Mouse (Mus musculus) CH12.LX (cell line): ENCODE results near the gene Slc6a18. TPM values are rescaled to one million over a fixed set of nuclear protein-coding genes. Genes with fewer than 3 reads are reported as not detected.

Experiments
- DNase-seq: peaks from one replicate; pipeline ENCODE4 v3.0.0-alpha.2; 2013; ENCODE audit errors: extremely low read depth
- H3K27ac ChIP-seq: 2 replicates; pipeline ENCODE4 v1.5.1; 2012; ENCODE audit warnings: low read depth, mild to moderate bottlenecking, control low read depth, moderate library complexity; ENCODE audit not compliant: insufficient read depth
- H3K27me3 ChIP-seq: replicated peaks from 2 replicates; pipeline ENCODE3; 2012; ENCODE audit warnings: inconsistent platforms
- H3K36me3 ChIP-seq, 2 experiments: replicated peaks in 1 of 2; 2 replicates each; pipeline versions ENCODE3 to v1.6.1; 2012; ENCODE audit warnings: inconsistent platforms in 1 of 2, low read length in 1 of 2, mild to moderate bottlenecking in 1 of 2, mixed read lengths in 1 of 2, moderate library complexity in 1 of 2; ENCODE audit not compliant: control insufficient read depth in 1 of 2, insufficient read depth in 1 of 2
- H3K4me1 ChIP-seq, 2 experiments: 2 replicates each; pipeline ENCODE4 v1.6.1; 2012; ENCODE audit warnings: inconsistent platforms in 1 of 2, moderate library complexity in 1 of 2; ENCODE audit not compliant: insufficient read depth in 2 of 2, control insufficient read depth in 1 of 2
- H3K4me2 ChIP-seq: 2 replicates; pipeline ENCODE4 v1.6.1; 2012; ENCODE audit warnings: low read depth, mild to moderate bottlenecking, control low read depth; ENCODE audit not compliant: poor library complexity, insufficient read depth, severe bottlenecking
- H3K4me3 ChIP-seq, 3 experiments: fragments of 150-350 bp in 1 of 3; sonication (generic) in 1 of 3; replicated peaks in 1 of 3; 2 replicates each; pipeline versions ENCODE3 to v1.5.1; 2011 to 2012; ENCODE audit warnings: low read depth in 2 of 3, low read length in 2 of 3, mild to moderate bottlenecking in 2 of 3, moderate library complexity in 2 of 3, control low read depth in 1 of 3, improper control_type of control experiment in 1 of 3, inconsistent platforms in 1 of 3, mixed read lengths in 1 of 3; ENCODE audit not compliant: poor library complexity in 1 of 3
- H3K79me2 ChIP-seq: replicated peaks from 2 replicates; pipeline ENCODE4 v1.6.1; 2012; ENCODE audit warnings: mild to moderate bottlenecking, moderate library complexity; ENCODE audit not compliant: control insufficient read depth, poor library complexity, insufficient read depth, severe bottlenecking; ENCODE audit errors: extremely low read depth
- H3K9ac ChIP-seq: 2 replicates; pipeline ENCODE4 v1.6.1; 2012; ENCODE audit warnings: low read depth, mild to moderate bottlenecking, control low read depth, moderate library complexity; ENCODE audit not compliant: insufficient read depth
- H3K9me3 ChIP-seq: replicated peaks from 2 replicates; pipeline ENCODE3; 2012; ENCODE audit warnings: low read length, inconsistent platforms, mixed read lengths
- BHLHE40 ChIP-seq: IDR thresholded peaks from 2 replicates; pipeline ENCODE4 v1.6.1; 2011; ENCODE audit warnings: mild to moderate bottlenecking, low read depth, low read length, improper control_type of control experiment
- CHD1 ChIP-seq: IDR thresholded peaks from 2 replicates; pipeline ENCODE4 v1.6.1; 2012; ENCODE audit warnings: low read depth, low read length, improper control_type of control experiment, inconsistent platforms
- E2F4 ChIP-seq: IDR thresholded peaks from 2 replicates; pipeline ENCODE4 v1.6.1; 2011; ENCODE audit warnings: low read depth, low read length, improper control_type of control experiment; ENCODE audit not compliant: insufficient replicate concordance
- EP300 ChIP-seq: IDR thresholded peaks from 2 replicates; pipeline ENCODE4 v1.6.1; 2011; ENCODE audit warnings: low read length, improper control_type of control experiment
- HCFC1 ChIP-seq: IDR thresholded peaks from 2 replicates; pipeline ENCODE4 v1.6.1; 2012; ENCODE audit warnings: low read depth, mild to moderate bottlenecking, inconsistent platforms, low read length, improper control_type of control experiment
- IRF4 ChIP-seq: IDR thresholded peaks from 2 replicates; pipeline ENCODE4 v1.6.1; 2014; ENCODE audit warnings: low read depth, mild to moderate bottlenecking, inconsistent platforms, low read length, improper control_type of control experiment
- JUN ChIP-seq: IDR thresholded peaks from 2 replicates; pipeline ENCODE4 v1.6.1; 2011; ENCODE audit warnings: low read depth, mild to moderate bottlenecking, low read length, improper control_type of control experiment, moderate library complexity; ENCODE audit not compliant: insufficient read depth
- JUND ChIP-seq: conservative IDR thresholded peaks from 2 replicates; pipeline ENCODE4 v1.6.1; 2011; ENCODE audit warnings: low read depth, low read length, improper control_type of control experiment
- KAT2A ChIP-seq: IDR thresholded peaks from 2 replicates; pipeline ENCODE4 v1.6.1; 2012; ENCODE audit warnings: low read length, improper control_type of control experiment, inconsistent platforms; ENCODE audit not compliant: insufficient replicate concordance
- MAX ChIP-seq: IDR thresholded peaks from 2 replicates; pipeline ENCODE4 v1.6.1; 2011; ENCODE audit warnings: low read length, improper control_type of control experiment
- MXI1 ChIP-seq: IDR thresholded peaks from 2 replicates; pipeline ENCODE4 v1.6.1; 2011; ENCODE audit warnings: mild to moderate bottlenecking, low read depth, low read length, improper control_type of control experiment
- MYC ChIP-seq: IDR thresholded peaks from 2 replicates; pipeline ENCODE4 v1.6.1; 2011; ENCODE audit warnings: low read depth, mild to moderate bottlenecking, improper control_type of control experiment, low read length
- NRF1 ChIP-seq: IDR thresholded peaks from 2 replicates; pipeline ENCODE4 v1.6.1; 2014; ENCODE audit warnings: low read depth, mild to moderate bottlenecking, inconsistent platforms, low read length, improper control_type of control experiment, moderate library complexity
- PAX5 ChIP-seq: IDR thresholded peaks from 2 replicates; pipeline ENCODE4 v1.6.1; 2012; ENCODE audit warnings: low read length, inconsistent platforms, mixed read lengths
- POLR2AphosphoS2 ChIP-seq: IDR thresholded peaks from 2 replicates; pipeline ENCODE4 v1.6.1; 2011; ENCODE audit warnings: low read depth, low read length, improper control_type of control experiment
- RAD21 ChIP-seq: IDR thresholded peaks from 2 replicates; pipeline ENCODE4 v1.6.1; 2011; ENCODE audit warnings: low read depth, mild to moderate bottlenecking, low read length, improper control_type of control experiment, moderate library complexity
- RCOR1 ChIP-seq: conservative IDR thresholded peaks from 2 replicates; pipeline ENCODE4 v1.6.1; 2012; ENCODE audit warnings: low read depth, mild to moderate bottlenecking, inconsistent platforms, low read length, improper control_type of control experiment
- USF1 ChIP-seq: IDR thresholded peaks from 2 replicates; pipeline ENCODE4 v1.6.1; 2014; ENCODE audit warnings: low read depth, mild to moderate bottlenecking, inconsistent platforms, low read length, improper control_type of control experiment
- ZC3H11A ChIP-seq: IDR thresholded peaks from 2 replicates; pipeline ENCODE4 v1.6.1; 2012; ENCODE audit warnings: low read depth, mild to moderate bottlenecking, inconsistent platforms, low read length, improper control_type of control experiment
- ZKSCAN1 ChIP-seq: IDR thresholded peaks from 2 replicates; pipeline ENCODE4 v1.6.1; 2012; ENCODE audit warnings: low read depth, inconsistent platforms, low read length, improper control_type of control experiment, borderline replicate concordance
- dilution Hi-C: fragments of 300-500 bp; cut with MboI; formaldehyde crosslinking; loops from 2 replicates; pipeline ENCODE4 v1.14.3; 2020; ENCODE audit warnings: low sequenced_read_pairs; ENCODE audit not compliant: extremely low pct_unique_long_range_greater_than_20kb, extremely low pct_ligation_motif_present
- in situ Hi-C: fragments of 300-500 bp; cut with MboI; formaldehyde crosslinking; loops from 3 replicates; pipeline ENCODE4 v1.14.3; 2019; ENCODE audit warnings: low sequenced_read_pairs, low pct_ligation_motif_present, low pct_unique_long_range_greater_than_20kb, mixed read lengths
- polyA plus RNA-seq: library from polyadenylated mRNA; unstranded; fragments of >175 nt; gene quantifications from 2 replicates; pipeline ENCODE4 v1.2.1, GENCODE M21; 2012; ENCODE audit warnings: low read depth; ENCODE audit not compliant: insufficient read length
- total RNA-seq, 2 experiments: library from RNA; depleted of rRNA; stranded (reverse); fragments of 300-350 nt in 1 of 2; fragments of >200 nt in 1 of 2; gene quantifications; 2 replicates each; pipeline ENCODE4 v1.2.3; 2012 to 2014

Slc6a18 gene
- total RNA-seq (2012; rRNA removed) (not detected in 2 replicates), total RNA-seq (2014; rRNA removed) (not detected in 2 replicates), polyA plus RNA-seq (not detected in 2 replicates)

DNA sequence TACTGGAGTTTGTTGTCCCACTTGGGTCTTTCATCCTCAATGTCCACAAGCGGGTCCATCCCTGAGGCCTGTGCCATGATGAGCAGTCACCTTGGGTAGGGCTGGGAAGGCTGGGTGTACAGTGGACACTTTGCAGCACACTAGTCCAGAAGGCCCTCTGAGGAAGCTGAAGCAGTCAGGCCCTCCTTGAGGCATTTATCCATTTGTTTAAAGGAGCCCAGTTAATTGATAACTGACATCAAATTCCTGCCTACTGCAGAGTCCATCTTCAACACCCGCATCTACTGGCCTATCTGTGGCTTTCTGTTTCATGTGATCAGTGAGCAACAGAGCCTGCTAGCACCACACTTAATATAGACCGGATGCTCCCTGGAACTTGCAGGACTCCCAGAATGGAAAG is at the start of gene Slc6a18:
Gene Slc6a18 (minus strand): TSS at position 171 of the 400 bp plus-strand sequence.
- no peaks in the 10 kb centered on the region for H3K79me2 ChIP-seq
- no peak within 1 kb of the TSS for H3K9ac ChIP-seq
- no peak within 1 kb of the TSS for H3K4me3 ChIP-seq
- 0 out of 4 replicates have a peak, but pooled peaks cover 2 to 4% of the 10 kb centered on the region in 2 experiments for H3K4me1 ChIP-seq
- H3K9me3 ChIP-seq, result no peaks in the 10 kb centered on the region
- dilution Hi-C loops, result no loop called here
- DNase-seq, result no peak
- H3K27me3 ChIP-seq, result peaks cover 44% of the 10 kb centered on the region
- H3K4me2 ChIP-seq, result no peak within 1 kb of the TSS
- in situ Hi-C loops, result no loop called here
- H3K27ac ChIP-seq, result no peak within 1 kb of the TSS
- TF ChIP-seq CHD1 (no peak), RCOR1 (no peak), MXI1 (no peak), BHLHE40 (no peak), ZC3H11A (no peak), RAD21 (no peak), JUND (no peak), MYC (no peak), JUN (no peak), KAT2A (no peak), POLR2AphosphoS2 (no peak), PAX5 (no peak), E2F4 (no peak)
- TF ChIP-seq, all 38 proteins: peak for 0
- H3K36me3 ChIP-seq, result no peaks in the 10 kb centered on the region

DNA sequence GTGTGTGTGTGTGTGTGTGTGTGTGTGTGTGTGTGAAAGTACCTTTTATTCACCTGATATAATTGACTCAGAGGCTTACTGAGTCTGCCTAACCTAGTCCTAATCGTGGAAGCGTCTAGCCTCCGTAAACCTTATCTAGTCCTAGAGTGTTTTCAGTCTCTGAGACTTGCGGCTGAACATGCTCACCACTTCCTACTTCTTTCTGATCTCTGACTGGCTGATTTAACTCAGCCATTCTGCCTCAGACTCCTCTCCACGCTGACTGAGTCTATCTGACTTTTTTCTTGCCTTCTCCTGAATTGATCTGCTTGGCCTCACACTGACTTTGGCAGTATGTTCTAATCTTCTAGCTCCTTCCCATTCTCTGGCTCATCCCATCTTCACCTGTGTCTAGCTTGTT is 47.5 kb upstream of the Slc6a18 start:
- dilution Hi-C loops, result no loop called here
- no peak overlapping the region for H3K4me3 ChIP-seq
- in situ Hi-C loops, result loop anchor here (5.0 to 10.0 kb wide), 3 partner anchors 37 to 189 kb away; no protein-coding TSS in a partner anchor
- no peak for DNase-seq
- peak overlapping the region; percentile 16; the same call in 1 of the 2 replicates for H3K4me2 ChIP-seq
- peaks cover 9% of the 10 kb centered on the region for H3K27me3 ChIP-seq
- 0 out of 4 replicates have a peak, but pooled peaks cover 0 to 2% of the 10 kb centered on the region in 2 experiments for H3K4me1 ChIP-seq
- no peaks in the 10 kb centered on the region for H3K79me2 ChIP-seq
- H3K36me3 ChIP-seq, result no peaks in the 10 kb centered on the region
- TF ChIP-seq USF1 (no peak), ZKSCAN1 (no peak), NRF1 (no peak), EP300 (no peak), IRF4 (no peak), HCFC1 (no peak), MAX (no peak), RAD21 (no peak), JUND (no peak)
- no peak overlapping the region for H3K9ac ChIP-seq
- no peaks in the 10 kb centered on the region for H3K9me3 ChIP-seq
- H3K27ac ChIP-seq, result no peak overlapping the region
